Mouse (Mus musculus) cerebellum, adult 2 months (tissue): Measurements from ENCODE around the gene Ovol2.

Experiments
- CTCF ChIP-seq: fragments of 200-500 bp; IDR thresholded peaks from 2 replicates; pipeline ENCODE4 v1.5.1; 2011; ENCODE audit warnings: low read depth, mild to moderate bottlenecking, control low read depth, low read length, moderate library complexity, borderline replicate concordance; ENCODE audit not compliant: insufficient read depth
- POLR2A ChIP-seq: fragments of 200-500 bp; IDR thresholded peaks from 2 replicates; pipeline ENCODE4 v1.6.1; 2011; ENCODE audit warnings: low read length, control low read depth, borderline replicate concordance; ENCODE audit not compliant: insufficient read depth

- TF ChIP-seq POLR2A (no peak), CTCF (no peak)
These were observed 23.4 kb downstream of the Ovol2 start for GRCm38 (mm10) chr2:144308561-144308960.
